Mouse (Mus musculus): ENCODE results near the gene Ppp2r2c.

- TF ChIP-seq CTCF (IDR thresholded peaks at IDR 0.05; ENCODE audit: low read depth): no peak
- TF ChIP-seq EP300 (IDR thresholded peaks at IDR 0.05; ENCODE audit: low read depth): no peak
Measured at GRCm38 (mm10) chr5:36893263-36893662, 24.9 kb downstream of the Ppp2r2c start.

Measured in liver, embryonic 14.5 days (tissue).